Mouse (Mus musculus) common myeloid progenitor, adult 5-6 weeks (primary cell): ENCODE results near the gene Lyst. TPM values are rescaled to one million over a fixed set of nuclear protein-coding genes. Genes with fewer than 3 reads are reported as not detected.
"Not testable (repeated sequence)": the region's sequence is repeated elsewhere in the genome, so short reads cannot be mapped to it uniquely, and the experiment has no call there.

Experiments used
- ATAC-seq: replicated peaks from 2 replicates; pipeline ENCODE4 v1.8.0; 2016; ENCODE audit warnings: low read depth, mild to moderate bottlenecking, moderate TSS enrichment, inconsistent platforms; ENCODE audit not compliant: poor library complexity, severe bottlenecking
- total RNA-seq: library from RNA; stranded (forward); fragments of 200-1000, 187-1606 nt; gene quantifications from 2 replicates; pipeline ENCODE4 v1.2.3, GENCODE M21; 2017

Gene Lyst
- total RNA-seq, 1 experiment from 2014 or later = 22.9 TPM

GRCm38 (mm10) chr13:13621456-13621855 lies 31.3 kb downstream of the Lyst start:
- no peak for ATAC-seq

GRCm38 (mm10) chr13:13622565-13622964 lies 32.4 kb downstream of the Lyst start:
- peak; percentile 25; the same call in 1 of the 2 replicates for ATAC-seq

- no peak for ATAC-seq
These were observed 43.5 kb downstream of the Lyst start for GRCm38 (mm10) chr13:13633746-13634145.

GRCm38 (mm10) chr13:13634706-13635105 lies 44.5 kb downstream of the Lyst start:
- ATAC-seq = no peak

DNA sequence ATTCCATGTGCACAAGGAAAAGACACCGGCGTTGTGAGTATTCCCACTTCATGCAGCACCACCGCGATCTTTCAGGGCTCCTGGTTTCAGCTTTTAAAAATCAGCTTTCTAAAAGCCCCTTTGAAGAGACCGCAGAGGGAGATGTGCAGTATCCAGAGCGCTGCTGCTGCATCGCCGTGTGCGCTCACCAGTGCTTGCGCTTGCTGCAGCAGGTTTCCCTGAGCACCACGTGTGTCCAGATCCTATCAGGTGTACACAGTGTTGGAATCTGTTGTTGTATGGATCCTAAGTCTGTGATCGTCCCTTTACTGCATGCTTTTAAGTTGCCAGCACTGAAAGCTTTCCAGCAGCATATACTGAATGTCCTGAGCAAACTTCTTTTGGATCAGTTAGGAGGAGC lies 45.0 kb downstream of the Lyst start:
- no peak for ATAC-seq

- ATAC-seq = no peak
These were observed 47.4 kb downstream of the Lyst start for GRCm38 (mm10) chr13:13637577-13637976.

DNA sequence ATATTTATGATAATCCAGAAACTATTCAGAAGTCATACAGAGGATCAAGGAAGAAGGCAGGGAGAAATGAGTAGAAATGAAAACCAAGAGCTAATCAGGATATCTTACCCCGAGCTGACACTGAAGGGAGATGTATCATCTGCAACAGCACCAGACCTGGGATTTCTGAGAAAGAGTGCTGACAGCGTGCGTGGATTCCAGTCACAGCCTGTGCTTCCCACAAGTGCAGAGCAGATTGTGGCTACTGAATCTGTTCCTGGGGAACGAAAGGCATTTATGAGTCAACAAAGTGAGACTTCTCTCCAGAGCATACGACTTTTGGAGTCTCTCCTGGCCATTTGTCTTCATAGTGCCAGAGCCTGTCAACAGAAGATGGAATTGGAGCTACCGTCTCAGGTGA lies 47.8 kb downstream of the Lyst start:
- ATAC-seq = no peak

DNA sequence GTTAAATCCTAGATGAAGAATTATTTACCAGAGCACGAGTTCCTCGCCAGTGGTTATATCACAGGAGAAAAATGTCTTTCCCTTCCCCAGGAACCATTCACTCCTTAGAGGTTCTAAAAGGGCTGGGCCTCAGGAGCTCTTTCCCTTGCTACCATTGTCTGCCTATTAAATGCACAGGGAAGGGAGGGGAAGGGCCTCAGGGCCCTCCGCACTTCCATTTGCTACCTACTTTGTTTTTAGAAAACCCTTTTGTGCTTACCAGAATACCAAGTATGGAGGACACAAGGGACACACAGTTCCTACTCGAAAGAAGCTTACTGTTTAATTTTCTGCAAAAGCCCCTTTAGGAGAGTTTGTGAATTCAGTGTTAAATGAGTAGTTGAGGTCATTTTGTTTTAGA lies 48.5 kb downstream of the Lyst start:
- ATAC-seq = no peak

DNA sequence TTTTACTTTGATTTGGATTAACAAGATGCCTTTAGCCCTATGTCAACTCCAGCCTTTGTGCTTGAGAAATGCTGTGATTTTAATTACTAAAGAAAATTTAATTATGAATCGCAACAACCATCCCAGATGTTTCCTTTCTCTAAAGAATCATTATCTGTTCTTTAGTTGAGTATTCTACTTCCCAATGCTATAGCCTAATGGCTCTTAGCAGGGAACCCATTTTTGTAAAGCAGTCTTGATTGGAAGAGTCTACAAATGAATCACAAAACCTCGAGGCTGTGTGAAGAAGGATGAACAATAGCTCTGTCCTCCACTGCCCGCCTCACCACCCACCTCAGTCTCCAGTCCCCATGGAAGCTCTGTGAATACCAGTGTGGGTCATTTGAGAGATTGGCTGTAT lies 57.1 kb downstream of the Lyst start:
- ATAC-seq = no peak

DNA sequence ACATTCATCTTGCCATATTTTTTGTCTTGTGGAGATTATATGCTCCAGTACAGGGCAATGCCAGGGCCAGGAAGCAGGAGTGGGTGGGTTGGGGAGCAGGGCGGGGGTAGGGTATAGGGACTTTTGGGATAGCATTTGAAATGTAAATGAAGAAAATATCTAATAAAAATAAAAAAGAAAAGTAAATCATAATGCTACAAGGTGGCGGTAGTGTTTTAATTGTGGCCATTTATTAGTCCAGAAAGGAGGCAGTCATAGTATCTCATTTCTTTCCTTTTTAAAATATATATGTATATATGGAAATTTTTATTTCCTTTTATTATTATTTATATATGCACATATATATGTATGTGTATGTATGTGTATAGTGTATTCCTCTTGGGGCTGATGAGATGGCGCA lies 65.3 kb downstream of the Lyst start:
- ATAC-seq = no peak

DNA sequence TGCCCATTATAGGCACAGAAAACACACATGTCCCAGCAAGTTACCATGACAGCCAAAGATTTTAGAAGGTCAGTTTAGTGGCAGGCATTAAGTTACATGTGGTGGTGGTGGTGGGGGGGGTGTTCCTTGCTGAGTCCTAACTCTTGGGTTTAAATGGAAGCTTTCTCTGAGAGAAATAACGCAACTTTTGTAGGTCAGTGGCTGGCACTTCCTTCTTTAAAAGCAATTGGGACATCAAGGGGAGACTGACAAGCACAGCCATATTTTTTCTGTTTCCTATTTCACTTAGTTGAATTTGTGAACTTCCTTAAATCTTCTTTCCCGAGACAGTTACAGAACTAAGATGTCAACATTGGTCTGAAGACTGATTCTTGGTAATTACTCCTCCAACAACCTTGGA lies 75.9 kb downstream of the Lyst start:
- peak; percentile 65 for ATAC-seq

DNA sequence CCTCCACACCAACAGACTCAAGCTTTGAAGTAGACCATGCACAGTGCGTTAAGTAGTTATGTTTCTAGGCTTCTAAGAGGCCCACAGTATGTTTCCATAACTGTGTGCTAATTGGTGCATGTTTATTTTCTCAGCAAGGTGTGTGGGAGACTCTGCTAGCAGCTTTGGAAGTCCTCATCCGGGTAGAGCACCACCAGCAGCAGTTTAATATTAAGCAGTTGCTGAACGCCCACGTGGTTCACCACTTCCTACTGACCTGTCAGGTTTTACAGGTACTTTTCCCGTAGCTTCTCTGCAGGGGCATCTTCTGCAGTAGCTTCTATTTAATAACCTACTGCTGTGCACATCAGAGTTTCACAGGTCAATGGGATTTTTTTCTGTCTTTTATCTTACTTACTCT lies 80.5 kb downstream of the Lyst start:
- ATAC-seq = no peak

GRCm38 (mm10) chr13:13671585-13672328 lies 81.6 kb downstream of the Lyst start:
- ATAC-seq = no peak

DNA sequence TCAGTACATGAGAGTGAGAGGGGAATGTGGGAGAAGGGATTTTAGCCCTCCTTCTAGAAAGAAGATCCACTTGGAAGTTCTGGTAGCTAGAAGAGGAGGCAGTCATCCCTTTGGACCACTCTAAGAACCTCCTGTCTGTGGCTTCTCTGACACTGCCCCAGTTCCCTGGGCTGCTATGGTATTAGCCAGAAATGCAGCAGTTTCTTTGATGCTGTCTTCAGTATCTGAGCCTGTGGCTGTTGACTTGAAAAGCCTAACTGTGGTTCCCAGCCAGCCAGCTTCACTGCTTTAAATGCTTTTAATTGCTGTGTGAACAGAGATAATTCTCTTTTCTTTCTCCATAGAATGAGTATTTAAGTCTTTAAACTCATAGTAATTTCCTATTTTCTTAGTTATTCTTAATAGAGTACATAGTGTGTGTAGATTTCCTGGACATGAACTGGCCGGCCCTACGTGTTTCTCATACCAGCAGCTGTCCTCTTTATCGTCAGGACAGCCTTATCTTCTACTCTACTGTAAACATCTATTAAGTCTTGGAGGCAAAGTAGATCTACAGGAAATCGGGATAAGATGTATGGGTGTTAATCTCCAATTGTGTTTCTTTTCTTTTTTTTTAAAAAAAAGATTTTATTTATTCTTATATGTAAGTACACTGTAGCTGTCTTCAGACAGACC lies 84.6 kb downstream of the Lyst start:
- no peak for ATAC-seq

DNA sequence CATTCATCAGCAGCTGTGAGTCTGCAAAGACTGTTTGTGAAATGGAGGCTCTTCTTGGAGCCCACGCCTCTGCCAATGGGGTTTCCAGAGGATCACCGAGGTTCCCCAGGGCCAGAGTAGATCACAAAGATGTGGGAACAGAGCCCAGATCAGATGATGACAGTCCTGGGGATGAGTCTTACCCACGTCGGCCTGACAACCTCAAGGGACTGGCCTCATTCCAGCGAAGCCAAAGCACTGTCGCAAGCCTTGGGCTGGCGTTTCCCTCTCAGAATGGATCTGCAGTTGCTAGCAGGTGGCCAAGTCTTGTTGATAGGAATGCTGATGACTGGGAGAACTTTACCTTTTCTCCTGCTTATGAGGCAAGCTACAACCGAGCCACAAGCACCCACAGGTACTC lies 87.7 kb downstream of the Lyst start:
- no peak for ATAC-seq

- no peak for ATAC-seq
These were observed 91.4 kb downstream of the Lyst start for GRCm38 (mm10) chr13:13681642-13682041.

GRCm38 (mm10) chr13:13703476-13703875 lies 113.3 kb downstream of the Lyst start:
- no peak for ATAC-seq

- not testable (repeated sequence) for ATAC-seq
These were observed 131.2 kb downstream of the Lyst start for GRCm38 (mm10) chr13:13721435-13721834.

- 0 out of 2 replicates have a peak, but pooled peaks have one; percentile 39 for ATAC-seq
These were observed 133.1 kb downstream of the Lyst start for GRCm38 (mm10) chr13:13723293-13723692.

DNA sequence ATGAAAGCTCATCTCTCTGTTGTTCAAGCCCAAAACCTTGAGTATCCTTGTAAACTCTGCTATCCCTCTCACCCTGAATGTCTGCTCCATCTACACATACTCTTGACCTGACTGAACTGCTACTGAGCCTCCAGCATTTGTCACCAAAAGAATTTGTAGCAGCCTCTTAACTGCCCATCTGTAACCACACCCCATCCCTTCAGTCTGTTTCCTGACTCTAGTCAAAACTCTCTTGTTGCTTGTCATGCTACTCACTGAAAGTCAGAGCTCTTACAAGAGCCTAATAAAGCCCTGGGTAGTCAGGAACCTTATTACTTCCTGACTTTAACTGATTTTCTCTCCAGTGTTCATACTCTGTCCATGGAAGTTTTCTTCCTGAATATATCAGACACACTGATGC lies 133.6 kb downstream of the Lyst start:
- ATAC-seq = peak; percentile 60; the same call in 1 of the 2 replicates

DNA sequence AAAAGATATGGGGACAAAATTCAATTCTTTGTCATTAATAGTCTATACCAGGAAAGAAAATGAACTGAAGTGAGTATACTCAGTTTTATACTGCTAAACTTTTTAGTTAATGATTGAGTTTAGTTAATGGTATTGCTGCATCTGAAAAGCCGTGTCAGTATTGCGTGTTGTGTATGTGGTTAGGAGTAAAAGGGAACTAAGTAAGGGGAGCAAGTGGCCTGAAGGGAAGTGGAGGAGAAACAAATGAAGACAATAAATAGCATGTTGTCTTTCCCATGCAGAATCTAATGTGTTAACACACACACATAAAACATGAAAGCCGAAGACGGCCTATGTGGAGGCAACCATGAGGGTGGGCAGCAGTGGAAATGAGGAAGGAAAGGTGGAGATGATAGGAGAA lies 149.0 kb downstream of the Lyst start:
- ATAC-seq = no peak

GRCm38 (mm10) chr13:13745911-13746310 lies 155.7 kb downstream of the Lyst start:
- no peak for ATAC-seq
